Mouse (Mus musculus): Measurements from ENCODE around the gene Rs1.
"Not testable (repeated sequence)": the region's sequence is repeated elsewhere in the genome, so short reads cannot be mapped to it uniquely, and the experiment has no call there.

Rs1 gene

DNA sequence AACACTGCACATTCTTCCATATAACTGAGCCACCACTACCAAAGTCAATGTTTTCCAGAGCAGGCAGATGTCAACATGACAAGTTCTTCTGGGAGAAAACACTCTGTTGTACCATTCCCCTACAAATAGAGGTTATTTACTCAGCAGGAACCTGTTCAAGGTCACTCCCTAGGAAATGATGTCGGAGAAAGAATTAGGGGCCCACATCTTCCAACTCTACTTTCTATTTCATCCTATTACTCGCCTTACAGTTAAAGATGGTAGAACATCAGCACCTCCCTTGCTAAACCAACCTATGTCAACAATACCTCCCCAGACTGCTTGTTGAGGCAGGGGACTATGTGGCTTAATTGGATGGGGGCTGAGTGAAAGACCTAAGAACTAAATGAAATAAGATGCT is at the start of gene Rs1:
TSS of gene Rs1 (plus strand) at position 301 of the 400 bp plus-strand sequence.
- in situ Hi-C loops (cut with MboI; ENCODE audit: low pct_unique_long_range_greater_than_20kb in 1 of 2, low sequenced_read_pairs in 2 of 2, unreplicated experiment in 1 of 2) = no loop called here

DNA sequence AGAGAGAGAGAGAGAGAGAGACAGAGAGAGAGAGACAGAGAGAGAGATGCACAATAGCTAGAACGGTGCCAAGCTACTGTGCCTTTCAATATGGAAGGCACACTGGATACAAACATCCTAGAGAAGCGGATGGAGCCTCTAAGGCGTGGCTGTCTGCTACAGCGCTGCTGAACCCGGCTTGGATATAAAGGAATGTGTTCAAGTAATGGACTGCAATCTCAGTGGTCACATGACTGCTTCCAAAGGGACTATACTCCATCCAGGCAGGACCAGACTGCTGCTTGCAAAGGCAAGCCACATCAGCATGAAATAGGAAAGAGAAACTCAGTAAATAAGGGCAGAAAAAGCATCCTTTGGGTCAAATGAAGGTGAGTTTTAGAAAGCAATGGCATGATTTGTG is 32.2 kb upstream of the Rs1 start, which contains the start of gene Ppef1:
TSS of gene Ppef1 (minus strand) at position 116 of the 400 bp plus-strand sequence.
- in situ Hi-C loops (cut with MboI; ENCODE audit: low pct_unique_long_range_greater_than_20kb in 1 of 2, low sequenced_read_pairs in 2 of 2, unreplicated experiment in 1 of 2) = no loop called here

DNA sequence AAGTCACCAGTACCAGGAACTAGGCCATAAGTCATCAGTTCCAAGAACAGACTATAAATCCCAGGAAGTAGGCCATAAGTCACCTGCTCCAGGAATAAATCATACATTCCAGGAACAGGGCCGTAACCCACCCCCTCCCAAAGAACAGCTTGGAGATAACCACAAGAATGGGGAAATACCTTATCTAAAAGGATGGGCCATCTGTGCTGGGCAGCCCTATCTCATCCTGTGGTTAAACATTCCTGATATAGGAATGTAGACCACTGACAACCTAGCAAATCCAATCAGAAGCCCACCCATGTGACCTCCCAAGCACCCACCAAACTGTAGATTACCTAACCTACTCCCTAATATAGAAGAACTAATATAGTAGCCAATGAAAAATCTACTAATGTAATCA is 22.4 kb upstream of the Rs1 start:
- in situ Hi-C loops (cut with MboI; ENCODE audit: low pct_unique_long_range_greater_than_20kb in 1 of 2, low sequenced_read_pairs in 2 of 2, unreplicated experiment in 1 of 2) = no loop called here

DNA sequence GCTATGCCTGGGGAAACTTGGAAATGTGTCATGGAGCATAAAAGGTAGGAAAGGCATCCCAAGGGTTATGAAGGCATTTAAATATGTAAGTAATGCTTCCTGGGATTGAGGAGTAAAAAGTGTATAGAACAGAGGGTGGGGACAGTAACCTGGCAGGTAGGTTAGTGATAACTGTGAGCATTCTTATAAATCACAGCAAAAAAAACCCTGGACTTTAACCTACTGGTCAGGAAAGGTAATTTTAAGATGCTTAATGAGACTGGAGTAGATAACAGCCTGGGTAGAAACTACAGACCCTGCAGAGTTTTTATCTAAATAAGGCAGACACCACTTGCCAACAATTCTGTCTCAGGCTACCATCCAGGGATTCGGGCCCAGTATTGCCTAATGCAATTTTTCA is 19.2 kb upstream of the Rs1 start:
- in situ Hi-C loops (cut with MboI; ENCODE audit: low pct_unique_long_range_greater_than_20kb in 1 of 2, low sequenced_read_pairs in 2 of 2, unreplicated experiment in 1 of 2) = no loop called here

DNA sequence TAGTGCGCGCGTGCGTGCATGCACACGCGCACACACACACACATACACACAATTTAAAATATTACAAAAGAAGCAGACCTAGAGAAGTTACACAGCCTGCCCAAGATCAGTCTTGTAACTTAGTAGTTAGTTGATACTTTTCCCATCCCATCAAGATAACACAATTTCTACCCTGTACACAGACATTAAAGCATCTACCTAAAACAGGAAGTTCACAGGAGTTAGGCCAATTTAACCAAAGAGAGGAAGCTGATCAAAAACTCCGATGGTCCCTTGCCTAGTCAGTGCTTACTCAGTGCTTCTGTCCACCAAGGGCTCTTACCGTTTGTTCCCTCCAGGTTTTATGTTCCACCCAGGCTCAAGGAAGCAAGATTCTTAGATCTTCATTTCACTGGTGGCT is 17.0 kb upstream of the Rs1 start:
- in situ Hi-C loops (cut with MboI; ENCODE audit: low pct_unique_long_range_greater_than_20kb in 1 of 2, low sequenced_read_pairs in 2 of 2, unreplicated experiment in 1 of 2) = no loop called here

DNA sequence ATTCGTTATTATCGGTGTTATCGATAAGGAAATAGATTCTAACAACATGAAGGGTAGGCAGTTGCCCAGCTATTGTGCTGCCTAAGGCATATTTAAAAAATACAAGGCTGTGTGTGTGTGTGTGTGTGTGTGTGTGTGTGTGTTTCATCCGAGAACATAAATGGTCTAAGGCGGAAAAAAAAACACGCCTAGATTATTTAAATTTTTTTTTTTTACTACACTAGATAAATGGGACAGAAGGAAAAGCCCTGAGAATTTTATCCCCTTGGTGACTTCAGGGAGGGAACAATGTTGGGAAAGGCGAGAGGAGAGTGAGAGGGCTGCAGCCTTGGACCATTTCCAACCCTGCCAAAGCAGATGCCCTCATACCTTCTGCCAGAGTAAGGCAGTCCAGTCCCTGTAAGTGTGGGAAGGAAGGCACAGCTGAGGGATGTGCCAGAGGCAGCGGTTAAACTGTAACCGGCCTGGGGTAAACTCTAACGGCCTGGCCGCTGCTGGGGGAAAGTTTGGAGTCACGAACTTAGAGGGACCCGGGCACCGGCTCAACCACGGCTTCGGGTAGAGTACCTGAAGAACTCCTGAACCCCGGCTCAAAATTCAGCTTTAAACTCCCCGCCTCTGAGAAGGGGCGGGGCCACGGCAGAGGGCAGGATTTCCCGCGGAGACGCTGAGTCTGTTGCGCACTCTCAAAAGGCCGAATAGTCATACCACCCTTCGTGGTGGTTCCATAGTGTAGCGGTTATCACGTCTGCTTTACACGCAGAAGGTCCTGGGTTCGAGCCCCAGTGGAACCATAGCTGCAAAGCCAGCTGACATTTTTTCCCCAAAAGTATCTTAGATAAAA is 2.2 kb upstream of the Rs1 start:
- in situ Hi-C loops (cut with MboI; ENCODE audit: low pct_unique_long_range_greater_than_20kb in 1 of 2, low sequenced_read_pairs in 2 of 2, unreplicated experiment in 1 of 2) = no loop called here

DNA sequence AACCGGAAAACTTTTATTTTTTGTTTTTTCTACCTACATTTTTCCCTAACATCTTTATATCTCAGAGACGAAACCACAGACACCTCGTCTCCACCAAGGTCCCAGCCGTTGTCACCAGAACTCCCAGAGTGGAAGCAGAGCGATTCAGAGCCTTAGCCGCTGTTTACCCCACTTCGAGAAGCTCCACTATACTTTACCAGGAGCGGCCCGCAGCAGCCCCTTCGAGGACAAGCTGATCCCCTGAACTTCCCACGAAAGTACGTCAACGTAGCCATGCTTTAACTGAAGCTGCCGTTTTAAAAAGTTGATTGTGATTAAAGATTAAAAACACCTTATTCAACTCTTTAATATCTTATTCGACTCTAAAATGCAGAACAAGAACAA is 1.6 kb upstream of the Rs1 start:
- in situ Hi-C loops (cut with MboI; ENCODE audit: low pct_unique_long_range_greater_than_20kb in 1 of 2, low sequenced_read_pairs in 2 of 2, unreplicated experiment in 1 of 2) = no loop called here

DNA sequence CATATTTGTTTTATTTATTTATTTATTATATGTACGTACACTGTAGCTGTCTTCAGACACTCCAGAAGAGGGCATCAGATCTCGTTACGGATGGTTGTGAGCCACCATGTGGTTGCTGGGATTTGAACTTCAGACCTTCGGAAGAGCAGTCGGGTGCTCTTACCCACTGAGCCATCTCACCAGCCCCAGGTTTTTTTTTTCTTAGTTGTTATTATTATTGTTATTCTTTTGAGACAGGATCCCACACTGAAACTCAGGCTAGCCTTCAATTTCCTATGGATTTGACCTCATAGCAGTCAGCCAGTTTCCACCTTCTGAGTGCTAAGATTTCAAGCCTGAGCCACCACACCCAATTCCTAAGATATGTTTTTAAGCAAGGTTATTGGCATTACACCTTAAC is 1.8 kb downstream of the Rs1 start:
- in situ Hi-C loops (cut with MboI; ENCODE audit: low pct_unique_long_range_greater_than_20kb in 1 of 2, low sequenced_read_pairs in 2 of 2, unreplicated experiment in 1 of 2) = not testable (repeated sequence)

DNA sequence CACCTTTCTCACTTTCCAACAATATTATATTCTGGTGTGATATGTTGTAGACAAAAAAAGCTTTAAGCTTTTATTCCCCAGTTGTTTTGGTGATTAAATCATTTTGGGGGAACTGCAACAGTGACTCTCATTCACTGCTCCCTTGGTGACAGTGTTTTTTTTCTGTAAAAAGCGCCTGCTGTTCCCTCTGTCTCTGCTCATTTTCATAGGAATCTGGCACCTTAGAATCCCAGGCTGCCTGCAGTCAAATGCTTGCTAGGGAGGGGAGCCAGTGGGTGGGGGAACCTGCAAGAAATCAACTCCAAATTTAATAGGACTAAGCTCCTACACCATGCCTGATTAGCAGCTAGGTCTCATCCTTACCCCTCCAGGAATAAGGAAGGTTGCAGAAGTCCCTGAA is 5.2 kb downstream of the Rs1 start:
- in situ Hi-C loops (cut with MboI; ENCODE audit: low pct_unique_long_range_greater_than_20kb in 1 of 2, low sequenced_read_pairs in 2 of 2, unreplicated experiment in 1 of 2) = no loop called here

DNA sequence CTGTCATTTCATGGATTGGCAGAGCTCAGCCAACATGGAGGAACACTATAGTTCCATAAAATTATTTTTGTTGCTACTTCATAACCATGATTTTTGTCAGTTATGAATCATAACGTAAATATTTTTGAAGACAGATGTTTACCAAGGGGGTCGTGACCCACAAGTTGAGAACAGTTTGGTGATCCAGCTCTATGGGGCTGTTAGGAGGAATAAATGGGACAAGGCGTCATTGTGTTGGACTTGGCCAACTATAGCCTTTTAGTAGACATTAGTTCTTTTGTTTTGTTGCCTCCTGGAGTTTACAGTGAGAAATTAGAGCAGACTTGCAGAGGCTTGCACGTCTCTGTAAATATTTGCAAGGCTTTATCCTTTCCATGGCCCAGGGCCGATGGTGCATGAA is 14.5 kb downstream of the Rs1 start:
- in situ Hi-C loops (cut with MboI; ENCODE audit: low pct_unique_long_range_greater_than_20kb in 1 of 2, low sequenced_read_pairs in 2 of 2, unreplicated experiment in 1 of 2) = no loop called here

DNA sequence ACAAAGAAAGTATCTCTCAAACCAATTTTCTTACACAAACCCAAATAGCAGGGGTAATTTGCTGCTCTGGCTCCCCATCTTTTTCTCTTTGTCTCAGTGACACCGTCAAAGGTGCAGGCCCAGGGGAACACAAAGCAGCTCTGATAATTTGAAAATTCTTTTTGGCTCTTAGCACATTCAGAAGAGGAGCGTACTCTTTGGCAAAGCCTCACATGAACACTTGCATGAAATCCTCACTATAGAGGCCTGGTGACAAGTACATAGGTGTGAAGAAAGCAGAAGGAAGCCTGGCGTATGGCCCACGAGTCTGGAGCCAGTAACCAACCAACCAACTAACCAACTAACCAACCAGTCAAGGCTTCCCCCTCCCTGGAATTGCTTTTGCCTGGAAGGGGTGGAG is 27.1 kb downstream of the Rs1 start:
- in situ Hi-C loops (cut with MboI; ENCODE audit: low pct_unique_long_range_greater_than_20kb in 1 of 2, low sequenced_read_pairs in 2 of 2, unreplicated experiment in 1 of 2) = no loop called here

DNA sequence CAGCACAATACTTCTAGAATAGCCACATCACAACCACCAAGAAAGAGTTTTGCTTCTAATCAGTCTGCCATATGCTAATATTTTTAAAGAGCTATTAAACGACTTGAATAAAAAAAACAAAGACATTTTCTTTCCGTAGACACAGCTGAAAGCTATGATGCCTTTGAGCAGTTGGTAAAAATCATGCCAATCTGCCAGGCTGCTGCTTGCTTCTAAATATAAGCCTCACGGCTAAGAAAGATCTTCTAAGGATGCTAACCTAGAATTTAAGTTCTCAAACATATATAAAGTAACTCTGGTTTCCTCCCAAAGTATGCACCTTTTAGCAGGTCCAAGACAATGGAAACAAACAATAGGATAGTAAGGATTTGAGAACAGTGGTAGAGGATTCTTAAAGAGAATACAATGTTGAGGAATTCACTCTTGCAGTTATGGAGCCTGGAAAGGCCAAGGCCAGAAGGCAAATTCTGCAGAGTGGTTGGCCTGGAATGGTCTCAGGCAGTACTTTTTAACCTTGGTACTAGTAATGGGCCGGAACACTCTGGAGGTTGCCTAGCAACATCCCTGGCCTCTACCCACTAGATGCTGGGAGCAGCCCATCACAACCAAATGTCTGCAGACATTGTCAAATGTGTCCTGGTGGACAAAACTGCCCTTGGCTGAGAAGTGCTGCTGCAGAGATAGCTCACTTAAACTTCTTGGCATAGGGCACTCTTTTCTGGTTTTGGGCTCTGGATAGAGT is 36.8 kb downstream of the Rs1 start:
- in situ Hi-C loops (cut with MboI; ENCODE audit: low pct_unique_long_range_greater_than_20kb in 1 of 2, low sequenced_read_pairs in 2 of 2, unreplicated experiment in 1 of 2) = no loop called here

DNA sequence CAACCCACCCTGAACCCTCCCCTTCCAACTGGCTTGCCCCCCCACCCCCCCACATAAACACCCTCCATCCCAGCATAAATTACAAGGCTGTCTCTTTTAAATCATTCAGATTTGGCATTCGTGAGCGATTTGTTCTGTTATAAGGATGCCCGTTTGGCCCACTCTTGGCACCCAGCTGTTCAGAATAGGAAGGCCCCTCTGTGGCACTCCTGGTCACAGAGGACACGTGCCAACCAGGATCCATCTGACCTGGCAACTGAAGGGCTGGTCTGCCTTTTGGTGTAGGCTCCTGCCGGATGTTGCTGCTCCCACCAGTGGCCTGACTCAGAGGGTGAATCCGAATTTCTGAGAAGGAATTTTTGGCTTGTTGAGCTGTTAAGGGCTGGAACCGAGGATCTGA is 40.4 kb downstream of the Rs1 start:
- in situ Hi-C loops (cut with MboI; ENCODE audit: low pct_unique_long_range_greater_than_20kb in 1 of 2, low sequenced_read_pairs in 2 of 2, unreplicated experiment in 1 of 2) = no loop called here

Measured in mouse embryonic stem cell (cell line).